Mouse (Mus musculus) megakaryocyte, embryonic 14.5 days (primary cell): Measurements from ENCODE around the gene Hoxa7. TPM values are rescaled to one million over a fixed set of nuclear protein-coding genes. Genes with fewer than 3 reads are reported as not detected.

Source experiments
- H3K27me3 ChIP-seq: replicated peaks from 2 replicates; pipeline ENCODE3; 2012; ENCODE audit warnings: inconsistent platforms
- H3K36me3 ChIP-seq: replicated peaks from 2 replicates; pipeline ENCODE3; 2012; ENCODE audit warnings: low read length, inconsistent platforms, mixed read lengths
- H3K4me1 ChIP-seq: 2 replicates; pipeline ENCODE4 v1.6.1; 2012; ENCODE audit warnings: inconsistent platforms
- H3K4me3 ChIP-seq: replicated peaks from 2 replicates; pipeline ENCODE3; 2012; ENCODE audit warnings: moderate library complexity, mild to moderate bottlenecking, inconsistent platforms
- H3K9me3 ChIP-seq: 2 replicates; pipeline ENCODE4 v1.6.1; 2012; ENCODE audit warnings: inconsistent platforms
- FLI1 ChIP-seq: IDR thresholded peaks from 2 replicates; pipeline ENCODE4 v1.6.1; 2012; ENCODE audit warnings: low read length, inconsistent platforms, mixed read lengths
- GATA1 ChIP-seq: IDR thresholded peaks from 3 replicates; pipeline ENCODE4 v1.6.1; 2012; ENCODE audit warnings: mixed read lengths, low read length, inconsistent platforms, borderline replicate concordance
- polyA plus RNA-seq: library from polyadenylated mRNA; stranded (reverse); fragments of >175 nt; gene quantifications from 2 replicates; pipeline ENCODE4 v1.2.3, GENCODE M21; 2012; ENCODE audit warnings: low replicate concordance; ENCODE audit not compliant: insufficient read depth

The Hoxa7 gene
- polyA plus RNA-seq, 1 experiment, result 2.8 TPM

GRCm38 (mm10) chr6:52205638-52206621, 15.7 kb downstream of the Hoxa7 start:
- Histone ChIP-seq H3K9me3 (peaks cover 51% of the 10 kb centered on the region), H3K4me1 (peaks cover 7% of the 10 kb centered on the region), H3K36me3 (peaks cover 26% of the 10 kb centered on the region), H3K4me3 (no peak overlapping the region), H3K27me3 (peaks cover 58% of the 10 kb centered on the region)
- TF ChIP-seq GATA1, result no peak
- TF ChIP-seq FLI1, result no peak

GRCm38 (mm10) chr6:52205221-52205620, 16.4 kb downstream of the Hoxa7 start:
- peaks cover 26% of the 10 kb centered on the region for H3K36me3 ChIP-seq
- TF ChIP-seq FLI1, result no peak
- TF ChIP-seq GATA1, result no peak
- peaks cover 56% of the 10 kb centered on the region for H3K27me3 ChIP-seq

GRCm38 (mm10) chr6:52204050-52204752, 17.5 kb downstream of the Hoxa7 start, which contains the start of gene Hoxa5:
TSS of gene Hoxa5 (minus strand) at chr6:52204587.
- H3K27me3 ChIP-seq, result peaks cover 48% of the 10 kb centered on the region
- H3K4me3 ChIP-seq, result peak within 1 kb of the TSS; percentile 86
- no peaks in the 10 kb centered on the region; the same call in 1 of the 2 replicates for H3K4me1 ChIP-seq
- peaks cover 26% of the 10 kb centered on the region for H3K36me3 ChIP-seq
- no peak for TF ChIP-seq GATA1
- no peak for TF ChIP-seq FLI1
- H3K9me3 ChIP-seq, result peaks cover 48% of the 10 kb centered on the region

More at GRCm38 (mm10) chr6:52205221-52205620, 16.4 kb downstream of the Hoxa7 start:
- Histone ChIP-seq H3K4me3 (no peak overlapping the region), H3K4me1 (peaks cover 5% of the 10 kb centered on the region; the same call in 1 of the 2 replicates), H3K9me3 (peaks cover 51% of the 10 kb centered on the region)

GRCm38 (mm10) chr6:52203371-52204049, 18.1 kb downstream of the Hoxa7 start:
- Histone ChIP-seq H3K9me3 (peaks cover 44% of the 10 kb centered on the region), H3K27me3 (peaks cover 42% of the 10 kb centered on the region), H3K4me3 (peak overlapping the region; percentile 86), H3K4me1 (no peaks in the 10 kb centered on the region; the same call in 1 of the 2 replicates), H3K36me3 (peaks cover 26% of the 10 kb centered on the region)
- TF ChIP-seq GATA1 (no peak), FLI1 (no peak)

GRCm38 (mm10) chr6:52203121-52203370, 18.6 kb downstream of the Hoxa7 start:
- Histone ChIP-seq H3K4me1 (no peaks in the 10 kb centered on the region; the same call in 1 of the 2 replicates), H3K27me3 (peaks cover 37% of the 10 kb centered on the region), H3K4me3 (no peak overlapping the region), H3K36me3 (peaks cover 26% of the 10 kb centered on the region), H3K9me3 (peaks cover 41% of the 10 kb centered on the region)
- no peak for TF ChIP-seq FLI1

GRCm38 (mm10) chr6:52202362-52203120, 19.1 kb downstream of the Hoxa7 start:
- TF ChIP-seq FLI1 (no peak), GATA1 (no peak)
- Histone ChIP-seq H3K4me3 (no peak overlapping the region), H3K27me3 (peaks cover 37% of the 10 kb centered on the region), H3K4me1 (no peaks in the 10 kb centered on the region), H3K9me3 (peaks cover 40% of the 10 kb centered on the region), H3K36me3 (peaks cover 26% of the 10 kb centered on the region)

GRCm38 (mm10) chr6:52201269-52201668, 20.4 kb downstream of the Hoxa7 start:
- no peaks in the 10 kb centered on the region for H3K4me1 ChIP-seq
- no peak overlapping the region for H3K4me3 ChIP-seq
- H3K36me3 ChIP-seq, result peaks cover 23% of the 10 kb centered on the region
- no peak for TF ChIP-seq FLI1
- TF ChIP-seq GATA1, result no peak
- peaks cover 37% of the 10 kb centered on the region for H3K9me3 ChIP-seq
- H3K27me3 ChIP-seq, result peaks cover 30% of the 10 kb centered on the region

GRCm38 (mm10) chr6:52200751-52201250, 20.9 kb downstream of the Hoxa7 start:
- peaks cover 32% of the 10 kb centered on the region for H3K9me3 ChIP-seq

GRCm38 (mm10) chr6:52200073-52200750, 21.4 kb downstream of the Hoxa7 start:
- 0 out of 2 replicates have a peak, but pooled peaks cover 3% of the 10 kb centered on the region for H3K4me1 ChIP-seq
- H3K4me3 ChIP-seq, result no peak overlapping the region
- H3K27me3 ChIP-seq, result peaks cover 23% of the 10 kb centered on the region
- no peak for TF ChIP-seq FLI1
- H3K9me3 ChIP-seq, result peaks cover 26% of the 10 kb centered on the region
- peaks cover 13% of the 10 kb centered on the region for H3K36me3 ChIP-seq

More at GRCm38 (mm10) chr6:52200751-52201250, 20.9 kb downstream of the Hoxa7 start:
- 0 out of 2 replicates have a peak, but pooled peaks cover 3% of the 10 kb centered on the region for H3K4me1 ChIP-seq
- H3K27me3 ChIP-seq, result peaks cover 28% of the 10 kb centered on the region
- TF ChIP-seq GATA1, result no peak
- no peak for TF ChIP-seq FLI1
- peaks cover 19% of the 10 kb centered on the region for H3K36me3 ChIP-seq
- no peak overlapping the region for H3K4me3 ChIP-seq
